Mouse (Mus musculus): ENCODE data around the gene Tspan11.

The Tspan11 gene

DNA sequence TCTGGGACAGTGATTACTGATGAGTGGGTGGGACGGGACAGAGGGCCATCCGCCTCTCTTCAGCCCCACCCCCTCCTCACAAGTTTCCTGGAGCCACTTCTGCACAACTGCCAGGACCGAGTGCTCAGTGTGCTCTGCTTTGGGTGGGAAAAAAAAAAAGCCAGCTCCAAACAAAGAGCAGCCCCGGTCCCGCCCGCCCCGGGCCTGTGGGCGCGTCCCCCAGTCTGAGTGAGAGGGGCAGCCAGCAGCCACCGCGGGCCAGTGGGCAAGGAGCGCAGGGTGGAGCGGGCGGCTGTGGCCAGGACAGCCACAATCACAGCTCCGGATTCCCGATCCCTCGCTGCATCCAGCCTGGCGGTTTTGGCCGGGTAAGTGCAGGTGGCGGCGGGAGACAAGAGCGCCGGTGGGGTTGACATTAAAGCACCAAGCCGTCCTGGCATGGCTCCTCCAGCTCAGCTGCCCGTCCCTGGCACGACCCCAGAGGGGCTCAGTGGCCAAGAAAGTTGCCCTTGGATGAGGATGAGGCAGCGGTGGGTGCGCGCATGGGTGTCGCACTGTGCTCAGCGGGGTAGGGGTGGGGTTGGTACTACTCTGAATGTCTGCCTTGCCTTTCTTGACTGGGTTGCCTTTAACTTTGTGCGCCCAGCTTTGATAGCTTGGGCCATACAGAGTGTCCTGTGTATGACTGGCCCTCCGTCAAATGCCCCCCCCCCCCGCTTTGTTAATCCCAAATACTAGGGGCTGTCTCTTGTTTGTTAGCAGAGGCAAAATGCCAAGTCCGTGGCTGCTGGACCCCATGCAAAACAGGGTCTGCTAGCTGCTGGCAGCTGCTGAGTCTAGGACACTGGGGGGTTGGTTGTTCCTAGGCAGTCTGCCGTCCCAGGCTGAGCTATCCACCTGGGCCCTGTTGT, at the start of gene Tspan11:
Gene Tspan11 (plus strand): TSS at position 79 of the 911 bp plus-strand sequence.
- DNase-seq, result peak; percentile 45

- DNase-seq, result no peak
These were observed 49.5 kb upstream of the Tspan11 start for GRCm38 (mm10) chr6:127837910-127838309.

DNA sequence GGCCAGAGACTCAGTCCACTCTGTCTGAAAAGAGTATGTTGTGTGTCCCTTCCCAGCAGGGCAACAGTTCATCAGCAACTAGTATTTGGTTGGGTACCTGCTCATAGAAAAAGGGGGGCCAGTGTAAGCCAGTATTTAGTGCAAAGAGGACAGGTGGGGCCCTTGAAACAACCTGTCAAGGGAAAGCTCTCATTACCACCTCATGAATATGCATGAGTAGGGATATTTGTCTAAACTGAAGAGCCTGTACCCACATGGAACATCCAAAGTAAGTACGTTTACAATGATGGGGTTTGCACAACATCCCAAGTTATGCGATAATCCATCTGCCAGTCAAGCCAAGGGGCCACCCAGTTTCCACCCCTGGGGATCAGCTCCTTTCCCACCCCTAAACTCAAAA, 47.9 kb upstream of the Tspan11 start:
- no peak for DNase-seq

DNA sequence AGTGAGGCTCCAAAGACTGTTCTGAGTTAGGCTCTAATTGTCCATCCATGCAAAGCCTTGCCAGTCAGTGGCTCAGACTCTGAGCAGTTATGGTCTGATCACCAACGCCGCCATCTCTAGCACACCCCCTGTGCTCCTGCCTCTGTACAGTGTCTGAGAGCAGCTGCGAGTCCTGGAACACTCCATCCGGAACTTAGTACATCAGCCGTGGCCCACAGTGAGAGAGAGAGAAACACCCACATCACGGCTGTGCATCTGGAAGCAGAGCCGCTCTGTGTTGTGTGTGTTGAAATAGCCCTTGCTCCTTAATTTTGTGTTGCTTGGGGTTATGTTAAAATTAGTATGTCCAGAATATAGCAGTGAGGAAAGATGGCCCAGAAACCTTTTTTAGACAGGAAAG, 47.2 kb upstream of the Tspan11 start:
- DNase-seq, result no peak

DNA sequence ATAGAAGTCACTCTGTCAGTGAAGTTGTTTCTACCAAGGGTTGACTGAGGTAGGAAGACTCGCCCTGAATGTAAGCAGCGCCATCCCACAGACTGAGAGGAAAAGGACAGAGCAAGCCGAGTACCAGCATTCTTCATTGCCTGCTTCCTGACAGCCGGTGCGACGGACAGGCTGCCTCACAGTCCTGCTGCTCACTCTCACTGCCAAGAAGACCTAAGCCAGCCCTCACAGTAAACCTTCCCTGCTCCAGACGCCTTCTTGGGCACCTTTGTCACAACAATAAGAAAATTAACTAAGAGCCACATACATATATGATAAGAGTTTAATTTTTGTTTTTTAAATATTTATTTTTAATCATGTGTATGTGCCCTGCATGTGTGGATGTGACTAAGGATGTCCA, 46.1 kb upstream of the Tspan11 start:
- DNase-seq, result no peak

DNA sequence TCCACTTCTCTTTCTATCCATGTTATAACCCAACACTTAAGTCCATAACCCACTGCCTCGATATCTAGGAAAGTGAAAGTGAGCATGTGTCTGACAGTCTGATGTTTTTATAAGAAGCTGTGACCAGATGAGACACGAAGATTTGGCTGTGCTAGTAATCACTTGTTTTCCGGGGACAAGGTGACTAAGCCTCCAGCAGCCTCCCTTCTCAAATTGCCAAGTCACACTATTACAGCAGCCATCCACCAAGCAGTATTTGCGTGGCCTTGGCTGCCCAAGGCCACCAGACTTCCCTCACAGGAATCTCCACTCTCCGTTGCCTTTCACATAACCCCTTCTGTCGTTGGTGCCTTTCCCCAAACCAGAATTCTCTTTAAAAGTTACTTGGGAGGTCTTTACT, 40.9 kb upstream of the Tspan11 start:
- no peak for DNase-seq

GRCm38 (mm10) chr6:127849496-127849895, 37.9 kb upstream of the Tspan11 start:
- peak; percentile 11 for DNase-seq

GRCm38 (mm10) chr6:127851611-127852010, 35.8 kb upstream of the Tspan11 start:
- DNase-seq, result no peak

DNA sequence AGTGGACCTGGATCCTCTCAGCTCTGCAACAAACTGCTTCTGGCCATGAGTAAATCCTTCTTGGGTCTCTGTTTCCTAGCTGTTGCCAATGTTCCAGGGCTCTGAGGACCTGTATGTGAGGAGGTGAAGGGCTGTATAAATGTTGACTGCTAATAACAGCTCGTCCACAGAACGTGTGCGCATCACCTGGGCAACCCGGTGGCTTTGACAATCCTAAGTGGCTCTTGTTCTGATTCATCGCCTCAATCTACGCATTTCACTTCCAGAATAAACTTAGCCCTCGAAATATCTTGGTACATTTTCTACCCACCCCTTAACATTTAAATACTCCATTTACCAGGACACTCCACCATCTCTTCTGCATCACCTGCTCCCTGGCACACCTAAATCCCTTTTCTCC, 34.1 kb upstream of the Tspan11 start:
- peak; percentile 14 for DNase-seq

DNA sequence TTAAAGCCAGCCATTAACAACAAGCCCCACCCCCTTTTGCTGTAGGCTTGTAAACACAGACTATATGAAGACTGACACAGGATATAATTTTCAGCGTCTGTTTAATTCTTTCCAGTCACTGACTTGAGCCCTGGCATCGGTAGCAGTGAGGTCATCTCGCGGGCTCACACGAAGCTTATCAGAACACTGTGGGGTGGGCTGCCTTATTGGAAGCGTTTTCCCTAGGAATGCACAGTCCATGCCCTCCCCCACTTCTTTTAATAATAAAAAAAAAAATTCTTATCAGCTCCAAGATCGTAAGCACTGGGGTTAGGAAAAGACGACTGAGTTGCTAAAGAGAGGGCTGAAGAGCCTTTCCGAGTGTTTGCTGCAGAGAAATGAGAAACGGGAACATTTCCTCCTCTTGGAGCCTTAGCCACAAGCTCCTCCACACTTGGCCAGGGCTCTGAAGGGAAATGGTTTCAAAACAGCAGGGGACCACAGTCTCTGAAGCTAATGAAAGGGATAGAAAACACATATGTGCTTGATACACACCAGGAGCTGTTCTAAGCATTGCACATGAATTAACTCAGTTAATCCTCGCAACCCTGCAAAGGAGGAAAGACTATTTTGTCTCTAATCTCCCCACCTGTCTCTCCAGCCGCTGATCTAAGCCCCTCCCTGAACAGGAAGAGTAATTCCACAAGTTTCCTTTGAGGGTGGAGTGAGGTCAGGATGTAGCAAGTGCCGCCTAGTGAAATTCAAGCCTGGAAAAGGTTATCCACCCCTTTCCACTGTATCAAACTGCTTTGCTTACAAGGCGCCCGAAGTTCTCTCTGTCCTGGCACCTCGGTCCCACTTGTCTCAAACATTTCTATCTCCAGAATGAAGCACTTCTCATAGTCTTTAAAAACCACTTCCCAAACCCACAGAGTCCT, 33.4 kb upstream of the Tspan11 start:
- DNase-seq, result peak; percentile 46

GRCm38 (mm10) chr6:127854688-127855013, 32.7 kb upstream of the Tspan11 start:
- DNase-seq, result no peak

DNA sequence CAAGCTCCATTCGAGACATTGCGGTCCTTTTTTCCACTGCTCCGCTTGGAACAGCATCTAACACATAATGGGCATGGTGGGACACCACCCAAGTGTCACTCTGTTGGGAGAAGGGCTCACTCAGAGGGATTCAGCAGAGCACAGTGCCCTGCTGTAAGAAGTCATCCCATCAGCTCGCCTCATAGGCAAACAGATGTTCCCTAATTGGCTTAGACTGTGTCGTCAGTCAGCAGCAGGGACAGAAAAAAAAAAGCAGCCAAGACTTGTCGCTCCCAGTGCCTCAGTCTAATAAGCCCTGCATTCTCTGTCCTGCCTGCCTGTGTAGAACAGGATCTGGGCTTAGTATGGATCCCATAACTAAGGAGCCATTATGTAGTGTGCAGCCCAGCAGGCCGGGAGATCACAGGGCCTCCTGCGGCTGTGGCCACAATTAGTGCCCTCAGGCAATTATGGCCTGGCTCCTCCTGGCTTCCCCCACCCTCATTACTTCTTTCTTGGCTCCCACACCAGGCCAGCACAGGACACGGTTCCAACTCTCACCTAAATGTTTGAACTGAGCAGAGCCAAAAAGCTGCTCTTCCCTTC, 31.6 kb upstream of the Tspan11 start:
- no peak for DNase-seq

- no peak for DNase-seq
These were observed 25.4 kb upstream of the Tspan11 start for GRCm38 (mm10) chr6:127861951-127862350.

- DNase-seq, result no peak
These were observed 22.0 kb upstream of the Tspan11 start for GRCm38 (mm10) chr6:127865391-127865790.

DNA sequence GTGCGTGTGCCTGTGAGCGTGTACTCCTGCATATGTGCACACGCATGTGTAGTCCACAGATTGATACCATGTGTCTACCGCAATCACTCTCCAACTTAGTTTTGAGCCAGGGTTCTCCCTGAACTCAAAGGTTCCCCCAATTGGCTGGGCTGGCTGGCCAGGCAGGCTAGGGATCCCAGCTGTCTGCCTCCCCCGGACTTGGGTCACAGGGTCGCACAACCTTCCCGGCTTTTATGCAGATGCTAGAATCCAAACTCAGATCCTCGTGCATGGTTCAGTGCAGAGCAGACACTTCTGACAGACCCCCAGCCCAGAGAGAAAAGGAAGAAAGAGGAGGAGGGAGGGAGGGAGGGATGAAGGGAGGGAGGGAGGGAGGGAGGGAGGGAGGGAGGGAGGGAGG, 18.8 kb upstream of the Tspan11 start:
- DNase-seq, result no peak

- no peak for DNase-seq
These were observed 18.3 kb upstream of the Tspan11 start for GRCm38 (mm10) chr6:127869121-127869520.

DNA sequence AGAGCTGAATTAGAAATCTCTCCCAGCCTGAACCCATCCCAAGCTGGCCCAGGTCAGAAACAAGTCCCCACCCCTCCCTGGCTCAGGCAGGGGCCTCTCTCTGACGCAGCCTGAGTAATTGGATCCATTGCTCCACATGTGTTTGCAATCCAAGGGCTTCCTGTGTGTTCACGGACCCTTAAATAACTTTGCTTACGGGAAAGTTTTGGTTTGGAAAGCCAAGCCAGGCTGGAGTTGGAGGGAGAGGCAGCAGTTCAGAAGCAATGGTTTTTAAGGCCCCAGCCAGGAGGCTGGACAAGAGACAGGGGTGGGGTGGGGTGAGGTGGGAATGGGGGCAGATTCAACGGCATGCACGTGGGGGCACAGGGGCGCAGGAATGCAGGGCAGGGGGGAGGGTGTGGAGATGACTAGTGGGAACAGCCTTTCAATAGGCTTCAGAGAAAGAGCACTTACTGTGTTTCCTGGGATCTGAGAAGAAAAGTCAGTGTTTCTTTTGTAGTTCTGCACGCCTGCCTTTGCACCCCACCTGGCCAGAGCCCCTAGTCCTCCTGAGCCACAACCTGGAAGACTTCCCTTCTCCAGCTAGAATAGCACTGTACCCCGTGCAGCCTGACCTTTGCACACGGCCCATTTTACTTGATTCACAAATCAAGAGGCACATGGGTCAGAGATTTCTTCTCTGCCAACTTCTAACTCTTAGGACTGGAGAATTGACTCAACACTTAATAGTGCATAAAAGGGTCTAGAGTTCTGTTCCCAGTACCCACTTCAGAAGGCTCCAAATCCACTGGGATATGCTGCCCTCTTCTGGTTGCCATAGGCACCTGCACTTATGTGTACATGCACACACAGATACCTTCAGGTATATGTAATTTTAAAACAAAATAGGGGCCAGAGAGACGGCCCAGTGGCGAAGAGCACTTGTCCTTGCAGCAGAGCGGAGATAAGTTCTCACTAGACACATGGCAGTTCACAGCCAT, 16.8 kb upstream of the Tspan11 start:
- no peak for DNase-seq

DNA sequence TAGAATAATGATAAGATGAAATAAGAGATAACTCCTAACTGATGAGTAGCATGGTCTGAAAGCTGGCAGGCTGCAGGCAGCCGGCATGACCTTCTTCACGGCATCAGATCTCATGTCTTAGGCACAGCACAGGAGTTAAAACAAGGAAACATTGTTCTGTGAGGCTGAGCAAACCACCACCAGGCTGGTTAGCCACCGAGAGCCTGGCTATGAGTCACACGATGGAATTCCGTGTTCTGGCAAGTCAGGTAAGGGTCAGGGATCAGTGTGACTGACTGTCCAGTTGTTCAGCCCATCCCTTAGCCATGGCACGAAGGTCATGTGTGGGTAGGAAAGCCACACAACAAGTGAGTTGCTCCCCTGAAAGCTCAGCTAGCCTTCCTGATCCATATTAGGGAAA, 16.0 kb upstream of the Tspan11 start:
- DNase-seq, result no peak

DNA sequence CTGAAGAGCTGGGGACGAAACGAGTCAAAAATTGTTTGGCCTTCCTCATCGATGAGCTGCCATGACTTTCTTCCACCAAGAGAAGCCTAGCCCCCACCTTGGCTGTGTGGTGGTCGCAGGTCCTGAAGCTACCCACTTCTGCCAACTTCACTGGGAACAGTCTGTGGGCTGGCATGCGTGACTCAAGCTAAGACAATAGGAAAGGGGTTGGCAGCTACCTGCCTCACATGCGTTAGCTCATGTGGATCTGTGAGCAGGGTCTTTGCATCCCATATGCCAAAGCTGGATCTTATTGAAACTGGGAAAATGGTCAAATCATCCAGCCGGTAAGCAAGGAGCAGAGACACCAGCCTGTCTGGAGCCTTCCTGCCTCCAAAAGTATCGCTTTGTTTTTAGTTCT, 14.8 kb upstream of the Tspan11 start:
- DNase-seq, result no peak

- DNase-seq, result no peak
These were observed 11.5 kb upstream of the Tspan11 start for GRCm38 (mm10) chr6:127875883-127876282.

DNA sequence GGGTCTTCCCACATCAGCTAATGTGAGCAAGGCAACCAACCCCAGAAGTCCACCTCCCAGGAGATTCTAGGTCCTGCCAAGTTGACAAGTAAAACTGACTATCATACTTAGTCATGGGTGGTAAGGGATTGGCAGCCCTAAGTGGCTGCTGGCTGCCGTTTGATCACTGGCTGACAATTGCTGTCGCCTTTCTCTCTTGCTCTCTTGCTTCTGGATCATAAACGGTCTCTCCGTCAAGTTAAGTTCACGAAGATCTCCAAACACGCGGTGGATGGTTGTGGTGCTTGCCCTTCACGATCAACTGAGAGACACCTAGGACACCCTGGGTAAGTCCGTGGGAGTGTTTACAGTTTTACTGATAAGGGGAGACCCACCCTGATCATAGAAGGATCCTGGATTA, 11.0 kb upstream of the Tspan11 start:
- no peak for DNase-seq

- DNase-seq, result no peak
These were observed 10.4 kb upstream of the Tspan11 start for GRCm38 (mm10) chr6:127877026-127877425.
